Mouse (Mus musculus) spleen, adult 2 months (tissue): ENCODE data around the gene Wfikkn2. TPM values are rescaled to one million over a fixed set of nuclear protein-coding genes. Genes with fewer than 3 reads are reported as not detected.
A peak's percentile ranks its signal among the peaks of the same experiment; 100 is the strongest.

ENCODE experiments used
- DNase-seq, 2 experiments: peaks; one replicate each; pipeline versions ENCODE4 v3.0.0 to v3.0.0-alpha.2; 2012 to 2021; ENCODE audit warnings: low spot score in 2 of 2, low read depth in 1 of 2
- H3K27ac ChIP-seq: fragments of 200-500 bp; 2 replicates; pipeline ENCODE4 v1.5.1; 2012; ENCODE audit warnings: low read length, inconsistent platforms; ENCODE audit not compliant: insufficient read depth
- H3K27me3 ChIP-seq: fragments of 200-500 bp; 2 replicates; pipeline ENCODE4 v1.6.1; 2012; ENCODE audit warnings: mild to moderate bottlenecking, moderate library complexity, low read length, inconsistent platforms; ENCODE audit not compliant: control insufficient read depth, insufficient read depth
- H3K36me3 ChIP-seq: fragments of 200-500 bp; 2 replicates; pipeline ENCODE4 v1.6.1; 2012; ENCODE audit warnings: mild to moderate bottlenecking, low read length, inconsistent platforms; ENCODE audit not compliant: control insufficient read depth, insufficient read depth
- H3K4me1 ChIP-seq: fragments of 200-500 bp; 2 replicates; pipeline ENCODE4 v1.6.1; 2011; ENCODE audit warnings: inconsistent platforms; ENCODE audit not compliant: control insufficient read depth, insufficient read depth, insufficient read length
- H3K4me3 ChIP-seq: fragments of 200-500 bp; 2 replicates; pipeline ENCODE4 v1.5.1; 2011; ENCODE audit warnings: mild to moderate bottlenecking, inconsistent platforms; ENCODE audit not compliant: insufficient read depth, insufficient read length; ENCODE audit errors: extremely low read depth
- CTCF ChIP-seq: fragments of 200-500 bp; IDR thresholded peaks from 2 replicates; pipeline ENCODE4 v1.5.1; 2011; ENCODE audit warnings: mild to moderate bottlenecking, inconsistent platforms; ENCODE audit not compliant: insufficient read depth, insufficient read length, insufficient replicate concordance; ENCODE audit errors: extremely low read depth
- POLR2A ChIP-seq: fragments of 200-500 bp; IDR thresholded peaks from 2 replicates; pipeline ENCODE4 v1.6.1; 2011; ENCODE audit warnings: low read depth, low read length, inconsistent platforms
- WGBS: fragments of 180-500 bp; shearing (Covaris S2); methylation state at CpG from one replicate; pipeline ENCODE4 v1.1.7; 2018; 5-methylcytosine and 5-hydroxymethylcytosine counted together
- polyA plus RNA-seq: library from polyadenylated mRNA; depleted of rRNA; stranded (reverse); fragments of >200 nt; gene quantifications from 2 replicates; pipeline ENCODE4 v1.2.3, GENCODE M21; 2012

The Wfikkn2 gene
- polyA plus RNA-seq, 1 experiment = 0.69 TPM

- H3K27ac ChIP-seq = no peak overlapping the region
- no peaks in the 10 kb centered on the region for H3K27me3 ChIP-seq
- 23% methylated on average over 7 of the region's 7 CpGs for WGBS
- H3K4me1 ChIP-seq = peaks cover 1% of the 10 kb centered on the region; the same call in 1 of the 2 replicates
- peaks cover 10% of the 10 kb centered on the region; the same call in 1 of the 2 replicates for H3K36me3 ChIP-seq
- TF ChIP-seq POLR2A (no peak), CTCF (no peak)
- peak overlapping the region; percentile 84 for H3K4me3 ChIP-seq
- DNase-seq = no peak
These were observed 33.3 kb downstream of the Wfikkn2 start for GRCm38 (mm10) chr11:94212489-94212836.

DNA sequence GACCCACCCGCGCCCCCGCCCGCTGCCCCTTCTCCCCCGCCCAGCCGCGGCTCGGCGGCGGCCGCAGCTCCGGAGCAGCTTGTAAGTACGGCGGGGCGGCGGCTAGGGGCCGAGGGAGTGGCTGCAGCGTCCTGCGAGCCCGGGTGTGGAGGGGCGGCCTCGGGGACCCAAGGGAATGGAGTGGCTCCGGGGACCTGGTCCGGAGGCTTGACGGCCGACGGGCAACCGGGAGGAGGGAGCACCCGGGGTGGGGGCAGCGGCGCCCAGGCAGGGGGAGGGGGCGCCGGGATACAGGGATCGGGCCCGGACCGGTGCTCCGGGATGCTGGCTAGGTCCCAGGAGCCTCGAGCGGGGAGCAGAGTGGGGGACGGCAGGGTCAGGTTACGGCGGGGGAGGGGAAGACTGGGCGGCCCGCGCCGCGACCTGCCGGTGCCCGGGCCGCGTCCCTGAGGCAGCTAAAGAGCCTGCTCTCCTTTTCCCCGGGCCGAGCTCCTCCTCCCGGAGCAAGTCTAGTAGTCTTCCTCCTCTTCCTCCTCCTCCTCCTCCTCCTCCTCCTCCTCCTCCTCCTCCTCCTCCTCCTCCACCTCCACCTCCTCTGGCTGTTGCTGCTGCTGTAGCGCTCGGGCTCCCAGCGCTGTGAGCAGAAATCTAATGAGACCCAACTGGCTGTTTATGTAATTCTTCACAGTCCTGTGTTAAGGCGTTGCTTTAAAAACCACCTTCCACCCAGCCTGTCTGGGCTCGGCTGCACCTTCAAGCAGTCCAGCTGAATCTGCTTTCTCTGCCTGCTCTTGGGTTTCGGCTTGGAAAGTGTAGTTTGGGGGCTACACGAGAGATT, 33.9 kb downstream of the Wfikkn2 start:
- 1% methylated on average over 42 of the region's 61 CpGs for WGBS
- Histone ChIP-seq H3K27ac (peak overlapping the region; percentile 60; the same call in 1 of the 2 replicates), H3K4me1 (peaks cover 1% of the 10 kb centered on the region; the same call in 1 of the 2 replicates), H3K36me3 (peaks cover 10% of the 10 kb centered on the region; the same call in 1 of the 2 replicates), H3K27me3 (no peaks in the 10 kb centered on the region), H3K4me3 (peak overlapping the region; percentile 84)
- TF ChIP-seq POLR2A = no peak
- TF ChIP-seq CTCF = no peak
- DNase-seq = peak in 1 of 2 experiments; percentile 49

- TF ChIP-seq POLR2A (peak; percentile 100), CTCF (no peak)
- WGBS = 1% methylated on average over 51 of the region's 55 CpGs
- peak; percentile 95 to 99 for DNase-seq
These were observed 34.6 kb downstream of the Wfikkn2 start, which contains the start of gene Tob1 for GRCm38 (mm10) chr11:94211124-94211603. TSS of gene Tob1 (plus strand) at chr11:94211454.

GRCm38 (mm10) chr11:94210191-94211086, 35.4 kb downstream of the Wfikkn2 start:
- DNase-seq = peak; percentile 86 to 90
- Histone ChIP-seq H3K27me3 (no peaks in the 10 kb centered on the region), H3K36me3 (peaks cover 9% of the 10 kb centered on the region; the same call in 1 of the 2 replicates), H3K27ac (peak overlapping the region; percentile 98), H3K4me3 (peak overlapping the region; percentile 75), H3K4me1 (peaks cover 1% of the 10 kb centered on the region; the same call in 1 of the 2 replicates)
- under 1% methylated on average over 49 of the region's 56 CpGs for WGBS
- TF ChIP-seq CTCF (no peak), POLR2A (peak; percentile 81)

More at GRCm38 (mm10) chr11:94211124-94211603, 34.6 kb downstream of the Wfikkn2 start, which contains the start of gene Tob1:
- peak within 1 kb of the TSS; percentile 84 for H3K4me3 ChIP-seq
- peaks cover 10% of the 10 kb centered on the region; the same call in 1 of the 2 replicates for H3K36me3 ChIP-seq
- H3K4me1 ChIP-seq = peaks cover 1% of the 10 kb centered on the region; the same call in 1 of the 2 replicates
- H3K27ac ChIP-seq = peak within 1 kb of the TSS; percentile 98
- H3K27me3 ChIP-seq = no peaks in the 10 kb centered on the region

- no peaks in the 10 kb centered on the region for H3K27me3 ChIP-seq
- TF ChIP-seq POLR2A (no peak), CTCF (no peak)
- WGBS = 3% methylated on average over 14 of the region's 14 CpGs
- H3K4me3 ChIP-seq = peak overlapping the region; percentile 75
- peak overlapping the region; percentile 92 for H3K27ac ChIP-seq
- peaks cover 1% of the 10 kb centered on the region; the same call in 1 of the 2 replicates for H3K4me1 ChIP-seq
- peaks cover 9% of the 10 kb centered on the region; the same call in 1 of the 2 replicates for H3K36me3 ChIP-seq
- DNase-seq = peak in 1 of 2 experiments; percentile 47
These were observed 36.1 kb downstream of the Wfikkn2 start for GRCm38 (mm10) chr11:94209695-94210131.
